In the genomic region with DNA sequence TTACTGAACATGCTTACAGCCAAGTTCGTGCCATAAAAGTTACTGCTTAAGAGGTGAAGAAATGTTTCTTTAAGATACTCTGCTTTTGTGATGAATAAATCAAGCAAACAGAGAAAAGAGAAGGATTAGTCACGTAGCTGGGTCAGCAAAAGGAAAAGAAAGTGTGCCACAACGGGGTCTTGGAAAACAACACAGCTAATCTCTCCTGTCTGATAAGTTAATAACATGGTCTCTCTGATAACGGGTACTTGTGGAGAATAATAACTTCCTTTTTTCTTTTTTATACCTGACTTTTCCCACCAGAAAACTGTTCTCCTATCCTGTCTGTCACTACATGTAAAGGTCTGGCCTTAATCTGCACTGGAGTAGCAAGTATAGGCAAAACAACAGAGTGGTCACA, we compare ENCODE assay signal across 1 mouse cellular context.
TF ChIP-seq lines count a peak whose summit lies in the region.

No protein-coding gene starts in this region.

TF ChIP-seq in MEL, 35 proteins besides CTCF, POLR2A, EP300 and RAD21 (continued from another document):
- no peak for TF ChIP-seq TBP (IDR thresholded peaks at IDR 0.05; ENCODE audit: low read depth, low read length)
- no peak for TF ChIP-seq NELFE (IDR thresholded peaks at IDR 0.05; ENCODE audit: low read depth, low read length)
- TF ChIP-seq ZC3H11A (IDR thresholded peaks at IDR 0.05; ENCODE audit: low read depth, low read length): peak; percentile 52
- TF ChIP-seq POLR2AphosphoS5 (IDR thresholded peaks at IDR 0.05; ENCODE audit: borderline replicate concordance, low read depth, low read length): no peak
- peak; percentile 46; the same call in 1 of the 2 replicates for TF ChIP-seq TAL1 (IDR thresholded peaks at IDR 0.05; ENCODE audit: low read length)
- TF ChIP-seq MXI1 (IDR thresholded peaks at IDR 0.05; ENCODE audit: low read depth, low read length): 0 out of 2 replicates have a peak, but pooled peaks have one; percentile 42
- TF ChIP-seq USF2 (IDR thresholded peaks at IDR 0.05; ENCODE audit: borderline replicate concordance in 1 of 2, insufficient read depth in 1 of 2, low read depth in 1 of 2, low read length in 2 of 2): no peak
- peak; percentile 92 for TF ChIP-seq SIN3A (IDR thresholded peaks at IDR 0.05; ENCODE audit: low read length)
- TF ChIP-seq KAT2A (conservative IDR thresholded peaks at IDR 0.05; ENCODE audit: low read depth, low read length): no peak
- no peak for TF ChIP-seq ZKSCAN1 (IDR thresholded peaks at IDR 0.05; ENCODE audit: low read depth, low read length)
- TF ChIP-seq RCOR1 (IDR thresholded peaks at IDR 0.05; ENCODE audit: low read depth, low read length): peak; percentile 93
- no peak for TF ChIP-seq NRF1 (IDR thresholded peaks at IDR 0.05; ENCODE audit: insufficient read depth, low read depth, low read length, poor library complexity, severe bottlenecking)
- no peak for TF ChIP-seq ELF1 (IDR thresholded peaks at IDR 0.05; ENCODE audit: low read depth, low read length)
- no peak; the same call in 1 of the 2 replicates for TF ChIP-seq CHD2 (IDR thresholded peaks at IDR 0.05; ENCODE audit: low read length)
- peak; percentile 99 for TF ChIP-seq GATA1 (IDR thresholded peaks at IDR 0.05; ENCODE audit: low read depth, low read length)
- no peak for TF ChIP-seq UBTF (IDR thresholded peaks at IDR 0.05; ENCODE audit: borderline replicate concordance, insufficient read depth, low read depth, low read length)
- peak; percentile 94 for TF ChIP-seq TCF12 (IDR thresholded peaks at IDR 0.05; ENCODE audit: low read depth, low read length)
- TF ChIP-seq MAX (IDR thresholded peaks at IDR 0.05; ENCODE audit: low read length): no peak
- no peak for TF ChIP-seq USF1 (IDR thresholded peaks at IDR 0.05; ENCODE audit: low read depth, low read length)
- TF ChIP-seq ZNF384 (IDR thresholded peaks at IDR 0.05; ENCODE audit: low read depth, low read length): peak; percentile 74; the same call in 1 of the 2 replicates
- TF ChIP-seq BHLHE40 (IDR thresholded peaks at IDR 0.05; ENCODE audit: borderline replicate concordance, low read depth, low read length): peak; percentile 70; the same call in 1 of the 2 replicates
- TF ChIP-seq SMC3 (IDR thresholded peaks at IDR 0.05; ENCODE audit: low read depth, low read length): no peak; the same call in 1 of the 2 replicates
- TF ChIP-seq MYC (IDR thresholded peaks at IDR 0.05; ENCODE audit: low read depth, low read length): peak; percentile 48; the same call in 1 of the 2 replicates
- no peak for TF ChIP-seq MYB (IDR thresholded peaks at IDR 0.05; ENCODE audit: low read depth, low read length)
